Mouse (Mus musculus) forebrain, embryonic 10.5 days (tissue): ENCODE results near the gene S100a7a. TPM values are rescaled to one million over a fixed set of nuclear protein-coding genes. Genes with fewer than 3 reads are reported as not detected.
A peak's percentile ranks its signal among the peaks of the same experiment; 100 is the strongest.

Source experiments
- DNase-seq: peaks from one replicate; pipeline ENCODE4 v3.0.0-alpha.2; 2017; ENCODE audit warnings: low spot score; ENCODE audit errors: extremely low spot score
- H3K27ac ChIP-seq: fragments of 300-500 bp; sonication (generic); 2 replicates; pipeline ENCODE4 v1.5.1; 2016; ENCODE audit warnings: mild to moderate bottlenecking
- H3K27me3 ChIP-seq: fragments of 300-500 bp; sonication (generic); 2 replicates; pipeline ENCODE4 v1.6.1; 2016; ENCODE audit warnings: mild to moderate bottlenecking; ENCODE audit not compliant: poor library complexity, severe bottlenecking
- H3K36me3 ChIP-seq: fragments of 300-500 bp; sonication (generic); replicated peaks from 2 replicates; pipeline ENCODE4 v1.6.1; 2016; ENCODE audit warnings: mild to moderate bottlenecking, moderate library complexity
- H3K4me1 ChIP-seq: fragments of 300-500 bp; sonication (generic); 2 replicates; pipeline ENCODE4 v1.6.1; 2016
- H3K4me3 ChIP-seq: fragments of 300-500 bp; sonication (generic); 2 replicates; pipeline ENCODE4 v1.5.1; 2016; ENCODE audit warnings: mild to moderate bottlenecking, moderate library complexity
- H3K9me3 ChIP-seq: fragments of 300-500 bp; sonication (generic); 2 replicates; pipeline ENCODE4 v1.6.1; 2016; ENCODE audit warnings: mild to moderate bottlenecking, moderate library complexity
- WGBS: fragments of 180-500 bp; shearing (Covaris S2); methylation state at CpG from one replicate; pipeline ENCODE4 v1.1.7; 2016; 5-methylcytosine and 5-hydroxymethylcytosine counted together
- polyA plus RNA-seq: library from polyadenylated mRNA; unstranded; fragments of >200 nt; fragmentation: Nextera tagmentation; extraction: Ambion mirVana; gene quantifications from 2 replicates; pipeline ENCODE4 v1.2.1, GENCODE M21; 2016

Gene S100a7a
- polyA plus RNA-seq, 1 experiment from 2014 or later = not detected

DNA sequence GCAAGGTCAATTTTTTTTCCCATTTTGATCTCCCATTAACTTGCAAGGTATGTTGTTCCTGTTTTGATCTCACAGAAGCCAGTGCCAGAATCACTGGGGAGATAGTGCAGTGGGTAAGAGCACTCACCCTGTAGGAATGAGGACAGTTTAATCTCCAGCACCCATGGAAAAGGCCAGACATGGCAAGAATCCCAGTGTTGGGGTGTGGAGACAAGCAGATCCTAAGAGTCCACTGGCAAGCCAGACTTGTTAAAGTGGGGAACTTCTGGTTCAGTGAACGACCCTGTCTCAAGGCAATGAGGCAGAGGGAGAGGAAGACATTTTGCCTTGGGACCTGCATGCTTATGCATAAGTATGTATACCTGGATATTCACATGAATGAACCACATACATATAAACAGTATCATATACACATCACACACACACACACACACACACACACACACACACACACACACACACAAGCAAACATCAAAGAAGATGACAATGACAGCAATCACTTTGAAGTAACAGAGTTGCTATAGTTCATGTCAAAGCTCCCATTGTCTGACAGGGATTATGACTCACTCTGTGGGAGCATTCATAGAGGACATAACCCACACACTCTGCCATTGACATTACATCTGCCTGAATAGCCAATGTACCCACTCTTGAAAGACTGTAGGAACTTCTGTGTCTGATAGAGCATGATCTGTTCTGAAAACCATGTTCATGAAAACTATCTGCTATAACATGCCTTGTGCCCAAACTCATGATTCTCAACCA, 15.1 kb upstream of the S100a7a start:
- no peaks in the 10 kb centered on the region for H3K36me3 ChIP-seq
- no peaks in the 10 kb centered on the region for H3K9me3 ChIP-seq
- H3K27ac ChIP-seq = no peak overlapping the region
- no peaks in the 10 kb centered on the region for H3K27me3 ChIP-seq
- 82% methylated on average over 1 of the region's 1 CpGs for WGBS
- H3K4me1 ChIP-seq = no peaks in the 10 kb centered on the region
- no peak for DNase-seq
- no peak overlapping the region for H3K4me3 ChIP-seq

DNA sequence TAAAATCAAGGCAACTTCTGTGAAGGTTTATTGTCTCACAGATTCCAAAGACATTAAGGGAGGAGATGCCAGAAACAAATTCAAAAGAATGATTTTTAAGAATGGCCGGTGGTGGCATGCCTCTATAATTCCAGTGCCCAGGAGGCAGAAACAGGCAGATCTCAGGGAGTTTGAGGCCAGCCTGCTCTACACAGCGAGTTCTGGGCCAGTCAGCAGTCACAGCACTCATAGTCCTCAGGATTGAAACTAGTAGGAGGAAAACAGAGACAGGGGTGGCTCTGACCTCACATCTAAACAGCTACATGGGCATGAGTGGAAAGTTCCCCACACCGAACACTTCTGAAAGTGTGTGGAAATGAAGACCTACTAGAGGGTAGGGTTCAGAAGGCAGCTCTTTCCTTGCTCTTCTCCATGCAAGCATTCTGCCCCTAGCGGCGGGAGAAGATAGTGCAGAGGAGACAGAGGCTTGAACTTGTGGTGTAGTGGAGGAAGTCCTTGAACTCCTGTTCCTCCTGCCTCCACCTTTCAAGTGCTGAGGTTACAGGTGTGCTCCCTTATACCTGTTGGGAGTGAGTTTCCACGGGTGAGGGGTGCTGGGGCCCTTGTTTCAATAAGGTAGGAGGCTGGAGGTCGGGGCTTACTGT, 14.2 kb upstream of the S100a7a start:
- Histone ChIP-seq H3K4me1 (no peaks in the 10 kb centered on the region), H3K27ac (no peak overlapping the region), H3K36me3 (no peaks in the 10 kb centered on the region), H3K27me3 (no peaks in the 10 kb centered on the region), H3K4me3 (no peak overlapping the region), H3K9me3 (no peaks in the 10 kb centered on the region)
- DNase-seq = peak; percentile 27
- 52% methylated on average over 7 of the region's 7 CpGs for WGBS

DNA sequence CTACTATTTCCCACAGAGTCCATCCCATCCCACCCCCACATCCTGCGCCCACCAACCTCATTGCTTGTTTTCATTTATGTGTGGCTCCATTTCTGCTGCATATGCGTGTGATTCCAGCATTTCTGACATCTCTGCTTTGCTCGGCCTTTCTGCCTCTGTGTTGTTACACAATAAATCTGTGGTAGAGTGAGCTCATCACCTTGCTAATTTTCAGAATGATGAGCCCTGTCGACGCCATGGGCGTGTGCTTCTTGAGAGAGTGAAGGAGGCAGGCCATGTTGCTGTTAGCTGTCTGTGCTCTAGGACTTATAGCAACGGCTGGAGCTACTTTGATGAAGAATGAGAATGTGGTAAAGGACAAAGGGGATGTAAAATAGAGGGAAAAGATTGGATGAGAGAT, 12.8 kb upstream of the S100a7a start:
- no peaks in the 10 kb centered on the region for H3K27me3 ChIP-seq
- no peak overlapping the region for H3K27ac ChIP-seq
- H3K4me3 ChIP-seq = no peak overlapping the region
- WGBS = 89% methylated on average over 7 of the region's 7 CpGs
- no peak for DNase-seq
- H3K9me3 ChIP-seq = no peaks in the 10 kb centered on the region
- no peaks in the 10 kb centered on the region for H3K36me3 ChIP-seq
- no peaks in the 10 kb centered on the region for H3K4me1 ChIP-seq

DNA sequence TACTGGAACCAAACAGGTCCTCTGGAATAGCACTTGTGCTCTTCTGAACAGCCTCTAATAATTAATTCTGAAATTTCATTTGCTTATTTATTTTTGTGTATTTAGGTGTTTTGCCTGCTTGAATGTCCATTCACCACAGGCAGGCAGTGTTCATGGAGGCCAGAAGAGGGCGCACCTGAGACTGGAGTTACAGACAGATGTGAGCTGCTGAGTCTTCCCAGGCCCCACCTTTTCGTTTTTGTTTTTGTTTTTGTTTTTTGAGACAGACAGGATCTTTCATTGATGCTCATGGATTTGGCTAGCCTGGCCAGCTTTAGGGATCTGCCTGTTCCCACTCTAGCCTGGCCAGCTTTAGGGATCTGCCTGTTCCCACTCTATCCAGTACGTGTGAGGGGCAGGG, 9.6 kb upstream of the S100a7a start:
- no peaks in the 10 kb centered on the region for H3K9me3 ChIP-seq
- H3K4me3 ChIP-seq = no peak overlapping the region
- DNase-seq = no peak
- no peaks in the 10 kb centered on the region for H3K4me1 ChIP-seq
- 51% methylated on average over 3 of the region's 3 CpGs for WGBS
- H3K36me3 ChIP-seq = no peaks in the 10 kb centered on the region
- H3K27ac ChIP-seq = no peak overlapping the region
- H3K27me3 ChIP-seq = no peaks in the 10 kb centered on the region

DNA sequence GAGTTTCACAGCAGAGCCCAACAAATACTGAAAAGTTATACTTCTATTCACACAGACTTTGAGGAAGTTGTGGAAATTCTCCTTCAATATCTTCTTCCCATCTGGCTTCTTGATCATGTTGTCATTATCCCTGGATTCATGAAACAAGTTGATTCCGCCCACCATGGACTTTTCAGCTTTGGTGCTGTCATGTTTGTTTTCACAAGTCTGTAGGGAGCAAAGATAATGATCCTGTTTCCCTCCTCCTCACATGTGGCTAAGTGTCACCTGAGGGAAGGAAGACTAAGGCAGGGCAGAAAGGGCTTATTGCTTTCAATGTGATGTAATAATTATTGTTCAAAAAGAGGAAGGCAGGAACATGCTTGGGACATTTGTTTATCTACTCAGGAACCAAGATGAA, 6.5 kb upstream of the S100a7a start:
- Histone ChIP-seq H3K27me3 (no peaks in the 10 kb centered on the region), H3K27ac (no peak overlapping the region), H3K9me3 (no peaks in the 10 kb centered on the region), H3K4me1 (no peaks in the 10 kb centered on the region), H3K4me3 (no peak overlapping the region), H3K36me3 (no peaks in the 10 kb centered on the region)
- WGBS = 91% methylated on average over 1 of the region's 1 CpGs
- no peak for DNase-seq

DNA sequence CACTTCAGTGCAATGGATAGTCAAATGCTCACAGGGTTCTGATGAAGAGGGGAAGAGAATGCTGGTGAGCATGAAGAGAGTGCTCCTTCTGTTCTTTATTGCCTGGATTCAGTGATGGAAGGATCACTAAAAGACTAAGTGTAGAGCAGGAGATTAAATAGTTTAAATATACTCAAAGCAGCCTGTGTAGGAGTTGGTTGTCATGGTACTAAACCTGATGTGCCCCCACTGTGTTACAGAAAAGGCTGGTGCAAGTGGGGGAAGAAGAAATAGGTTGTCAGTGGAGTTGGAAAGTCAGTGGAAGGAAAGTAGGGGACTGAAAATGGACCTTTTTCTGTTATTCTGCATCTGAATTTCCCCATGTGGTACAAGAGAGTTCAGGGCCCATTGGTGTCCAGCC, 4.8 kb upstream of the S100a7a start:
- no peak overlapping the region for H3K27ac ChIP-seq
- no peaks in the 10 kb centered on the region for H3K36me3 ChIP-seq
- no peak overlapping the region for H3K4me3 ChIP-seq
- no peaks in the 10 kb centered on the region for H3K27me3 ChIP-seq
- H3K9me3 ChIP-seq = no peaks in the 10 kb centered on the region
- no peaks in the 10 kb centered on the region for H3K4me1 ChIP-seq
- no peak for DNase-seq

DNA sequence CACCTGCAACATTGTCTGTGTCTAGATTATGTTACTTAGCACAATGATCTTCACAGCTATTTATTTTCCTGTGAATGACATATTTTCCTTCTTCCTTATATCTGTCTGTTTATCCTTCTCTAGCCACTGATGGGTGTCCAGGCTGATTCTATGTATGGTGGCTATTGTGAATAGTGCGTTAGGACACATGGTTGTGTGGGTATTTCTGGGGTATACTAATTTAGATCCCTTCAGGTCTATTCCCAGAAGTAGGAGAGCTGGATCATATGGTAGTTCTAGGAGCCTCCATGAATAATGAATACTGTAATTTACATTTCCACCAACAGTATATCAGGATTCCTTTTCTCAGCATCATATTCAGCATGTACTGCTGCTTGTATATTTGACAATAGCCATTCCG, 4.0 kb upstream of the S100a7a start:
- Histone ChIP-seq H3K27me3 (no peaks in the 10 kb centered on the region), H3K27ac (no peak overlapping the region), H3K4me3 (no peak overlapping the region), H3K36me3 (no peaks in the 10 kb centered on the region), H3K9me3 (no peaks in the 10 kb centered on the region), H3K4me1 (no peaks in the 10 kb centered on the region)
- DNase-seq = no peak
- WGBS = 89% methylated on average over 2 of the region's 2 CpGs

DNA sequence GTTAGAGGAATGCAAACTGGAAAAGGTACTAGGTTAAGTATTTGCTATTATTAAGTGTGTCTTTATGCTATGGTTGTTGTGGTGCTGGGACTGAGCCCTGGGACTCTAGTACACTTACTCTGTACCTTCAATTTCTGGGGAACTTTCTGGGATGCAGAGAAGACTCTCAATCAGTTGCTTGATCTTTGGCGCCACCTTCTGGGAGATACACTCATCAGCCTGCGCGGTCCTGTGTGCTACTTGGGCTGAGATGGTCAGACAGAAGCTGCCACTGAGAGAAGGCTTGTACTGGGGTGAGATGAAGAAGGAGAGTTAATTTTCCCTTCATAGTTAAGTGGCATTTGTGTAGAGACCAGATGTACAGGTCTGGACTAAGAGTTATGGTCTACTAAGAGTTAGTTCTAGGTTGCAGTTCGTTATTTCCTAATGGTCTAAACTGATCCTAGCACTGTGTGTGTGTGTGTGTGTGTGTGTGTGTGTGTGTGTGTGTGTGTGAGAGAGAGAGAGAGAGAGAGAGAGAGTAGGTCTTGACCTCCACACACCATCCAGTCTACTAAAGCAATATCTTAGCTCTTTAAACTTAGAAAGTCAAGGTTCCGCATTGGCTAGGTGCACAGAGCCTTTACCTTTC, 824 bp upstream of the S100a7a start:
- H3K4me3 ChIP-seq = no peak overlapping the region
- H3K27me3 ChIP-seq = no peaks in the 10 kb centered on the region
- no peaks in the 10 kb centered on the region for H3K4me1 ChIP-seq
- peak; percentile 65 for DNase-seq
- H3K9me3 ChIP-seq = no peaks in the 10 kb centered on the region
- H3K27ac ChIP-seq = no peak overlapping the region
- H3K36me3 ChIP-seq = no peaks in the 10 kb centered on the region
- 35% methylated on average over 5 of the region's 5 CpGs for WGBS

DNA sequence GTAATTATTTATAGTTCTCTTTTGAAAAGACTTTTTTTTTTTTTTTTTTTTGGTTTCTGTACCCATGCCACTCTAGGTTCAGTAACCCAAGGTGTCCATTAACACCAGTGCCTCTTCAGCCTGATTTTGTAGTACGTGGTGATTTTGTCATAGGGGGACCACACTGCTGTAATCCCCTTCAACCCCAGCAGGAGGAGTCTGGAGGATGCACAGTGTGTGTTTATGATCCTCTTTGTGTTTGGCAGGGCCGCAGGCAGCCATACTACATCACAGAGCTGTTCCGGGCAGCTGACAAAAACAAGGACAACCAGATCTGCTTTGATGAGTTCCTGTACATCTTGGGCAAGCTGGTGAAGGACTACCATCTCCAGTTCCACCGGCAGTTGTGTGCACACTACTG, 3.6 kb downstream of the S100a7a start:
- H3K4me3 ChIP-seq = no peak overlapping the region
- WGBS = 77% methylated on average over 4 of the region's 4 CpGs
- H3K27me3 ChIP-seq = no peaks in the 10 kb centered on the region
- DNase-seq = no peak
- H3K36me3 ChIP-seq = no peaks in the 10 kb centered on the region
- no peaks in the 10 kb centered on the region for H3K9me3 ChIP-seq
- H3K4me1 ChIP-seq = no peaks in the 10 kb centered on the region
- H3K27ac ChIP-seq = no peak overlapping the region

DNA sequence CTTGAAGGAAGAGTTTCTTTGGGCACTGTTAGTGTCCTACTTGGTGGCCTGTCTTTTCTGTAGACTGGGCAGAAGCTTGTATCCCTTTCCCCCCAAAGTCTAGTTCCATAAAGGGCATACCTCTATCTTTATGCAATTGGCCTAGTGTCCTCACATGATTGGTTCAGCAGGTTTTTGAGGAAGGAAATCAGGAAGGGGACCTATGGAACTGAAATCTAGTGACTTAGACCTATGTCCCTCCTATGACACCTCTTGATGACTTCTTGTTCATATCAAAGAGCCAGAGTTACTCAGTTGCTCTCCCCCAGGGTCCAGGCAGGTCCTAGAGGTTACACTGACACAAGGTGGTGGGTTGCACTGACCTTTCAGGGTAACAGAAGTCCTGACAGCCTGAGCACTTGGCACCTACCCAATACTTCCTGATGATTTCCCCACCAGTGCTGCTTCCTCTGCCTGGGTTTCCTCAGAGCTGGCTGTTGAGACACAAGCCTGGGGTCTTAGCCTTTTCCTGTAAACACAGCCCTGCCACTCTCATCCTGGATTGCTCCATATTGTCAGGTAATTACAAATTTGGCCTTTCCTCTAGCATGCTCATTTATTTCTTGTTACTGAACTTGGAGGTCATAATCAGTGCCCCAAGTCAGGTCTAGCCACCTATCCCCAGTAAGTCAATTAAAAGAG, 5.7 kb downstream of the S100a7a start:
- no peak overlapping the region for H3K27ac ChIP-seq
- no peak for DNase-seq
- no peaks in the 10 kb centered on the region for H3K4me1 ChIP-seq
- H3K27me3 ChIP-seq = no peaks in the 10 kb centered on the region
- H3K9me3 ChIP-seq = no peaks in the 10 kb centered on the region
- H3K4me3 ChIP-seq = no peak overlapping the region
- no peaks in the 10 kb centered on the region for H3K36me3 ChIP-seq

DNA sequence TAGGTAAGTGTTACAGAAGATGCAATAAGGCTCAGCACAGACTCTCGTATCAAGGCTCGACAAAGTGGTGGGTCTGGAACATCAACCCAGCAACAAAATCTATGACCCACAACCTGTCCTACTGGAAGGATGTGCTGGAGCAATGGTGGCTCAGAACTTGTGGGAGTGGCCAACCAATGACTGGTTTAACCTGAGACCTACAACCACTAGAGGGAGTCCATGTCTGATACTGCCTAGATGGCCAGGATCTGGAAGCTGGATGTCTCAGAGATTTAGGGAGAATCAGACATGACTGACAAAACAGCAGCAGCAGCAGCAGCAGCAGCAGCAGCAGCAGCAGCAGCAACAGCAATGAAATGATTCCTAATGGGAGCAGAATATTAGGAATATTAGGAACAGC, 10.4 kb downstream of the S100a7a start:
- 77% methylated on average over 2 of the region's 2 CpGs for WGBS
- Histone ChIP-seq H3K9me3 (no peaks in the 10 kb centered on the region), H3K4me1 (no peaks in the 10 kb centered on the region), H3K36me3 (no peaks in the 10 kb centered on the region), H3K27me3 (no peaks in the 10 kb centered on the region), H3K4me3 (no peak overlapping the region), H3K27ac (no peak overlapping the region)
- DNase-seq = no peak

DNA sequence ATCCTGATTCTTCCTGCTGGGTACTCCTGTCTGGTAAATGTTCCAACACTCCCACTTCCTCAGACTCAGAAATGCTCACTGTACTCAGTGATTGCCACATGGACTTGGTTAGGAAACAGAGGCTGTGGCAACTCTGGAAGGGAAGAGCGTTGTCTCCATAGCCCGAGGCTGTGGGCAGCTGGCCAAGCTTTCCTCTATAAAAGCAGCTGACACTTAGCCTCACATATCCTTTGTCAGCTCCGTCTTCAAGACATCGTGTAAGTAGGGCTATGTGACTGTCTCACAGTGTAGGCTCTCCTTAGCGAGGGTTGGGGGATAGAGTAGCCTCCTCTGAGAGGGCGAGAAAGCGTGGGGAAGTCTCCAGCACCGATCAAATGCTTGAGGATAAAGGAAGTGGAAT, 15.0 kb downstream of the S100a7a start, which contains the start of gene S100a8:
Gene S100a8 (plus strand): TSS at position 133 of the 400 bp plus-strand sequence.
- Histone ChIP-seq H3K4me1 (no peaks in the 10 kb centered on the region), H3K9me3 (no peaks in the 10 kb centered on the region), H3K4me3 (no peak within 1 kb of the TSS), H3K36me3 (no peaks in the 10 kb centered on the region), H3K27ac (no peak within 1 kb of the TSS), H3K27me3 (no peaks in the 10 kb centered on the region)
- DNase-seq = no peak
- 80% methylated on average over 8 of the region's 8 CpGs for WGBS

DNA sequence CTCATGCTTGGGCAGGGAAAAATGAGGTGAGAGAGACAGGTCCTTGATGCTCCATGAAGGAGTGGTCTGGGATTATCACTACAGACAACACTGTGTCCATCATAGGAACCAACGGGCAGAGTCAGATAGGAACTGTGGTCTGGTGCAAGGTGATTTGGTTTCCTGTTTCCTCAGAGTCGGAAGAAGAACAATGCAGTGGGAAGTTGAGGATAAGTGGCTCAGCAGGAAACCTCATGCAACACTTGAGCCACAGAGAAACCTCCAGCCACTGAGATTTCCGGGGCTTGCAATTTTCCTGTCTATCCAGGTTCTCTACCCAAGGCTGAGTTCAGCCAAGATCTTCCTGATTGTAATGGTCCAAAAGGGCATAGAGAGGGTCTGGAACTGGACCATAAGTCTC, 24.8 kb downstream of the S100a7a start:
- Histone ChIP-seq H3K4me3 (no peak overlapping the region), H3K27ac (no peak overlapping the region), H3K36me3 (no peaks in the 10 kb centered on the region), H3K4me1 (no peaks in the 10 kb centered on the region), H3K27me3 (no peaks in the 10 kb centered on the region), H3K9me3 (no peaks in the 10 kb centered on the region)
- DNase-seq = no peak
- 69% methylated on average over 3 of the region's 3 CpGs for WGBS
